Mouse (Mus musculus) limb, embryonic 12.5 days (tissue): ENCODE measurements around the gene Trpm3. TPM values are rescaled to one million over a fixed set of nuclear protein-coding genes. Genes with fewer than 3 reads are reported as not detected.

Source experiments
- ATAC-seq: fragments of 200-750 bp; cut with Nextera tagmentation; 2 replicates; pipeline ENCODE4 v1.8.0; 2017; ENCODE audit warnings: low read depth, moderate TSS enrichment; ENCODE audit not compliant: insufficient number of reproducible peaks, insufficient read depth, low FRiP score, low TSS enrichment
- H3K27ac ChIP-seq: fragments of 300-500 bp; sonication (generic); 2 replicates; pipeline ENCODE4 v1.5.1; 2016; ENCODE audit warnings: mild to moderate bottlenecking, moderate library complexity
- H3K27me3 ChIP-seq: fragments of 300-500 bp; sonication (generic); 2 replicates; pipeline ENCODE4 v1.6.1; 2016; ENCODE audit warnings: mild to moderate bottlenecking, moderate library complexity
- H3K36me3 ChIP-seq: fragments of 300-500 bp; sonication (generic); 2 replicates; pipeline ENCODE4 v1.6.1; 2016; ENCODE audit warnings: mild to moderate bottlenecking, moderate library complexity
- H3K4me1 ChIP-seq: fragments of 300-500 bp; sonication (generic); replicated peaks from 2 replicates; pipeline ENCODE4 v1.6.1; 2016
- H3K4me2 ChIP-seq: fragments of 300-500 bp; sonication (generic); 2 replicates; pipeline ENCODE4 v1.6.1; 2016; ENCODE audit warnings: mild to moderate bottlenecking, moderate library complexity
- H3K4me3 ChIP-seq: fragments of 300-500 bp; sonication (generic); replicated peaks from 2 replicates; pipeline ENCODE4 v1.5.1; 2016; ENCODE audit warnings: mild to moderate bottlenecking
- H3K9ac ChIP-seq: fragments of 300-500 bp; sonication (generic); replicated peaks from 2 replicates; pipeline ENCODE4 v1.6.1; 2016; ENCODE audit warnings: mild to moderate bottlenecking, moderate library complexity
- H3K9me3 ChIP-seq: fragments of 300-500 bp; sonication (generic); 2 replicates; pipeline ENCODE4 v1.6.1; 2016; ENCODE audit warnings: mild to moderate bottlenecking, moderate library complexity
- WGBS: fragments of 180-500 bp; shearing (Covaris S2); methylation state at CpG from one replicate; pipeline ENCODE4 v1.1.7; 2016; 5-methylcytosine and 5-hydroxymethylcytosine counted together
- polyA plus RNA-seq: library from polyadenylated mRNA; unstranded; fragments of >200 nt; fragmentation: Nextera tagmentation; extraction: Ambion mirVana; gene quantifications from 2 replicates; pipeline ENCODE4 v1.2.1, GENCODE M21; 2016

Trpm3 gene
- polyA plus RNA-seq, 1 experiment from 2014 or later: 6.1 TPM

DNA sequence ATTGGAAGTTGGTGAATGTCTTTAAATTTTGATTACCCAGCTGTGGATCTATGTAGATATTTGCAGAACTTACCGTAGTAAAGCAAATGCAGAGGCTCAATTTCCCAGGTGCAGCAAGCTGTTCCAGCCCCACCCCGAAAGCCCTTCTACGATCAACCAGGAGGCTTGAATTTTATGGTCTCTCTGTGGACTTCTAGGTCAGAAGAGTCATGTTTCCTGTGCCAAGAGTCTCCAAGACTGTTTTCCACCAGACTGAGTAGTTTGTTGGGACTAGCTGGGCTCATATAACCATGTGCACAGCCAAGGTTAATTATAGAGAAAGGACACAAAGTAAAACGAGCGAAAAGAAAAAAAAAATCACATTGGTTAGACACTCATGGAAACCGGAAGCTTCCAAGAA, 364.6 kb downstream of the Trpm3 start:
- Histone ChIP-seq H3K4me2 (0 out of 2 replicates have a peak overlapping the region, but pooled peaks have one; percentile 4), H3K36me3 (no peaks in the 10 kb centered on the region), H3K9ac (no peak overlapping the region), H3K9me3 (no peaks in the 10 kb centered on the region), H3K4me1 (peaks cover 4% of the 10 kb centered on the region; the same call in 1 of the 2 replicates), H3K27me3 (no peaks in the 10 kb centered on the region), H3K27ac (no peak overlapping the region), H3K4me3 (no peak overlapping the region)
- no peak for ATAC-seq
- WGBS: 46% methylated on average over 6 of the region's 6 CpGs

DNA sequence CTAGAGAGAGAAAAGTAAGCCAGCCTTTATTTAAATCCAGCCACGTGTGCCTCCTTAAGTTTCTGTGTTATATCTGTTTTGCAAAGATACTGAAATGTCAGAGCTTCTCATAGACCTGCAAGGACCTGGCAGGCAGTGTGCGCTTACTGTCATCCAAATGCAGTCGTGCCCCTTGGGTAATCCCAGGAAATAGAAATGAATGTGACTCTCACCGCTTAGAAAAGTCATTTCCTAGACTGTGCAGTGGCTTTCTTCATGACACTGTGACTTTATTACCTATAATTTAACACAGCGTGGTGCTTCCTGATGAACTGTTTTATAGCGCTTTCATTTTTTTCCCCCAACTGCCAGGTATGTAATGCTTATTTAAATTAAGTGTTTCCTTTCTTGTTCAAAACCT, 379.7 kb downstream of the Trpm3 start:
- H3K9me3 ChIP-seq: no peaks in the 10 kb centered on the region
- H3K9ac ChIP-seq: no peak overlapping the region
- H3K4me1 ChIP-seq: peaks cover 4% of the 10 kb centered on the region; the same call in 1 of the 2 replicates
- H3K4me2 ChIP-seq: no peak overlapping the region
- no peak overlapping the region for H3K4me3 ChIP-seq
- no peaks in the 10 kb centered on the region for H3K36me3 ChIP-seq
- no peak for ATAC-seq
- no peak overlapping the region for H3K27ac ChIP-seq
- H3K27me3 ChIP-seq: no peaks in the 10 kb centered on the region
- WGBS: 21% methylated on average over 6 of the region's 6 CpGs

DNA sequence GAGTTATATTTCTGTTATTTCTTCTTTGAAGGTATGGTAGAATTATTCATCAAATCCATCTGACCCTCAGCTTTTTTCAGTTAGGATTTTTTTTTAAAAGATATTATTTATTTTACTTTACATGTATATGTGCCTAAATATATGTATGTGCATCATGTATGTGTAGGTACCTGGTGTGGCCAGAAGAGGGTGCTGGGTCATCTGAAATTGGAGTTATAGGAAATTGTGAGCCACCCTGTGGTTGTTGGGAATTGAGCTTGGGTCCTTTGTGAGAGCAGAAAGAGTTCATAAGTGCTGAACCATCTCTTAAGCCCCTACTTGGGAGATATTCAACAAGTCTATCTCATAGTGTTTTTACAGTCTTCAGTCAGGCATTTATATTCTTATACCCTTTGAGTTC, 389.1 kb downstream of the Trpm3 start:
- H3K9ac ChIP-seq: no peak overlapping the region
- H3K27ac ChIP-seq: no peak overlapping the region
- H3K4me3 ChIP-seq: no peak overlapping the region
- H3K27me3 ChIP-seq: no peaks in the 10 kb centered on the region
- no peaks in the 10 kb centered on the region for H3K4me1 ChIP-seq
- 0 out of 2 replicates have a peak, but pooled peaks cover 3% of the 10 kb centered on the region for H3K9me3 ChIP-seq
- no peak for ATAC-seq
- no peak overlapping the region for H3K4me2 ChIP-seq
- no peaks in the 10 kb centered on the region for H3K36me3 ChIP-seq

DNA sequence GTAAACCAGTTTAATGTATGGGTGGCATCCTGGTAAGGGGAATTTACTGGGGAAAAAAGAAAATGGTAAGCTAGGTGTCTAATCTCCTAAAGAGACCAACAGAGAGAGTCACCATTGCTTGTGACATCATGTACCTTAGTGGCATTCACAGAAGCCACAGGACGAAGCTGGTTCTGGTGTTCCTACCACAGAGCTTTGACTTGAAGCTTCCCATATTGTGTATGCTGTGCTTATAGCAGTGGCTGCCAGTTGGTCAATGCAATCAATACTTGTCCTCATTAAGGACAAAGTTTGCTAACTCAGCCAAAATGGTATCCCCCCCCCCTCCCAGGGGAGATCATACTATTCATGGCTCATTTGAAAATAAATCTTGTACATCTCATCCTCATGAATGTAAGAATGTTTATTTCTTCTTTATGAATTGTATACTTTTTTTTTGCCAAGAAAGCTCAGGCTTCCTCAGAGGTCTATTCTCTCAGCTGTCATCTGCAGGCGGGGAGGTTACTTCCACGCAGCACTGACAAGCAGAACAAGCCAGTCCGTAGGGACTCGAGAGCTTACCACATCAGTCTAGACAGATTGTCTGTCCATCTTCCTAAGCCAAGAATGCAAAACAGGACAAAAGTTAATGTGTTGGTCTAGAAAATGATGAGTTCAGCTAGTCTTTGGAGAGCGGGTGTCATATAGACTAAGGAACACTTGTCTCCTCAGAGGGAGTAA, 404.3 kb downstream of the Trpm3 start:
- Histone ChIP-seq H3K4me1 (no peaks in the 10 kb centered on the region), H3K4me2 (no peak overlapping the region), H3K36me3 (no peaks in the 10 kb centered on the region), H3K4me3 (no peak overlapping the region), H3K27ac (no peak overlapping the region), H3K27me3 (no peaks in the 10 kb centered on the region), H3K9me3 (no peaks in the 10 kb centered on the region), H3K9ac (no peak overlapping the region)
- 92% methylated on average over 6 of the region's 6 CpGs for WGBS
- ATAC-seq: no peak

DNA sequence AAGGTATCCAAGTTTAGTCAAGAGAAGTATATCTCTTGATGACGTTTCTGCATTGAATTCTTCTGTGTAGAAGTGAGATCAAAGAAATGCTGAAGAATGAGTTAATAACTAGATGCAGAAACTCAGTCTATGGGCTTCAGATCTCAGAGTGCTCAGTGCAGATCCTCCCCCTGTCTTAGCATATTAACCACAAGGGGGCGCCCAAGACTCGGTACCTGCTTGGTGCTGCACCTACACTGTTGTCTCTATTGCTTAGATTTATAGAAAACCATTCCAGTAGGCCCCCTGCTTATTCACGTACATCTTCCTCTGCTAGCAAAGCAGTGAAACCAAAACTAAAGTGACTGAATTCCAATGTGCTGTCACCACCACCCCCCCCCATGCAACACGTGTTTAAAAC, 413.3 kb downstream of the Trpm3 start:
- H3K9ac ChIP-seq: no peak overlapping the region
- ATAC-seq: no peak
- no peak overlapping the region for H3K27ac ChIP-seq
- H3K4me3 ChIP-seq: no peak overlapping the region
- no peak overlapping the region for H3K4me2 ChIP-seq
- WGBS: 26% methylated on average over 5 of the region's 5 CpGs
- peaks cover 3% of the 10 kb centered on the region; the same call in 1 of the 2 replicates for H3K27me3 ChIP-seq
- H3K4me1 ChIP-seq: peaks cover 7% of the 10 kb centered on the region; the same call in 1 of the 2 replicates
- H3K36me3 ChIP-seq: no peaks in the 10 kb centered on the region
- H3K9me3 ChIP-seq: no peaks in the 10 kb centered on the region

DNA sequence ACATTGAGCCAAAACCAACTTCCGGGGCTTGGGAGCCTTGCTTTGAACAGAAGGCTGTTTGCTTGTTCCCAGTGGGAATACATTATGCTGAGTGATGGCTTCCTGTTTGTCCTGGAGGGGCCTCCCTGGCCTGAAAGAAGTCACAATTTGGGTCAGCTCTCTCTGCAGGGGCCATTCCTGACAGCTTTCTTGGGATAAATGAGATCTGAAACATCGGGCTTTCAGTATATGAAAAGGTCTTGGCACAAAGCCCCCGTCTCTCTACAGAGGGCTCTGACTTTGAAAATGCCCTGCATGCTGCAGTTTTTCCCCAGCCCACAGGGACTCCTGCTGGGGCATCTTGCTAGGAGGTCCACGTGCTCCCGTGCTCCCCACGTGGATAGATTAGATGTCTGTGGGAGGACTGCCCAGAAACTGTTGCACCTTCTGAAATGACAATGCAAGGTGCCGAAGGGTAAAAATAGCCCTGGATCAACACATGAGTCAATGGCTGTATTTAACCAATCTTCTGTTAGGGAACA, 415.6 kb downstream of the Trpm3 start:
- peaks cover 7% of the 10 kb centered on the region; the same call in 1 of the 2 replicates for H3K4me1 ChIP-seq
- no peak overlapping the region for H3K4me3 ChIP-seq
- H3K27ac ChIP-seq: no peak overlapping the region
- H3K9ac ChIP-seq: no peak overlapping the region; the same call in 1 of the 2 replicates
- no peak for ATAC-seq
- H3K4me2 ChIP-seq: peak overlapping the region; percentile 18
- no peaks in the 10 kb centered on the region for H3K9me3 ChIP-seq
- peaks cover 3% of the 10 kb centered on the region; the same call in 1 of the 2 replicates for H3K27me3 ChIP-seq
- 12% methylated on average over 7 of the region's 7 CpGs for WGBS
- no peaks in the 10 kb centered on the region for H3K36me3 ChIP-seq

DNA sequence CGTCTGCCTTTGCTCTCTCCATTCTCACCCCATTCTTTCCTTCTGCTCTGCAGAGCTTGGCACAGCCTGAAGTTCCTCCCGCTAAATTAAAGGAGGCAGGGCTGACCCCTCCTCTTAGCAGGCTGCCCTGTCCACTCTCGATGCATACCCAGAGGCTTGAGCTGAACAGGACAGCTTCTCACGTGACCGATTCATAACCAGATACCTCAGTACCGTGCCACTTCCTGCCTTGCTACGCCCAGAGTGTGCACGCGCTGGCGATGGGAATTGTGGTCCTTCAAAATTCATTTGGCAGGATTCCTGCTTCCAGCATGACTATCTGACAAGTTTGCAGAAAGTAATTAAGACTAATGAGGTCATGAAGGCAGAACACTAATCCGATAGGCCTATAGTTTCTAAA, 433.6 kb downstream of the Trpm3 start:
- Histone ChIP-seq H3K27ac (no peak overlapping the region), H3K4me1 (no peaks in the 10 kb centered on the region), H3K9ac (no peak overlapping the region), H3K27me3 (no peaks in the 10 kb centered on the region), H3K9me3 (no peaks in the 10 kb centered on the region), H3K4me2 (no peak overlapping the region), H3K36me3 (no peaks in the 10 kb centered on the region), H3K4me3 (no peak overlapping the region)
- no peak for ATAC-seq
- WGBS: 67% methylated on average over 11 of the region's 11 CpGs

DNA sequence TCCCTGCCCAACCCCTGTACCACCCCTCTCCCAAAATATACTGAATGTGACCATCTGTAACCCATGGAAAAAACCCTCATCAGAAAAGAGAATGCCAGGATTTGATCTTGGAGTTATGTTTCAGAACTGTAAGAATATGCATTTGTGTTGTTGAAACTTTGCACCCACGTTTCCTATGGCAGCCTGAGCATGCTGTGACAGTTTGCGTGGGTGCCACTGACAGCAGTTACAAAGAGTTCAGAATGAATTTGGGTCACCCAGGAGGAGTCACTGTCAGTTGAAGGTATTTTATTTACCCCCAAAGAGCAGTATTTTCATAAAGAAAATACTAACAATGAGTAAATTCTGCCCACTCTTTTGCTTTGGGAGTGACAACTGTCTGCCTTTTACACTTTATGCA, 434.0 kb downstream of the Trpm3 start:
- no peaks in the 10 kb centered on the region for H3K36me3 ChIP-seq
- no peak overlapping the region for H3K4me3 ChIP-seq
- no peaks in the 10 kb centered on the region for H3K4me1 ChIP-seq
- H3K9me3 ChIP-seq: no peaks in the 10 kb centered on the region
- ATAC-seq: no peak
- H3K27me3 ChIP-seq: no peaks in the 10 kb centered on the region
- 89% methylated on average over 2 of the region's 2 CpGs for WGBS
- H3K4me2 ChIP-seq: no peak overlapping the region
- H3K27ac ChIP-seq: no peak overlapping the region
- H3K9ac ChIP-seq: no peak overlapping the region

DNA sequence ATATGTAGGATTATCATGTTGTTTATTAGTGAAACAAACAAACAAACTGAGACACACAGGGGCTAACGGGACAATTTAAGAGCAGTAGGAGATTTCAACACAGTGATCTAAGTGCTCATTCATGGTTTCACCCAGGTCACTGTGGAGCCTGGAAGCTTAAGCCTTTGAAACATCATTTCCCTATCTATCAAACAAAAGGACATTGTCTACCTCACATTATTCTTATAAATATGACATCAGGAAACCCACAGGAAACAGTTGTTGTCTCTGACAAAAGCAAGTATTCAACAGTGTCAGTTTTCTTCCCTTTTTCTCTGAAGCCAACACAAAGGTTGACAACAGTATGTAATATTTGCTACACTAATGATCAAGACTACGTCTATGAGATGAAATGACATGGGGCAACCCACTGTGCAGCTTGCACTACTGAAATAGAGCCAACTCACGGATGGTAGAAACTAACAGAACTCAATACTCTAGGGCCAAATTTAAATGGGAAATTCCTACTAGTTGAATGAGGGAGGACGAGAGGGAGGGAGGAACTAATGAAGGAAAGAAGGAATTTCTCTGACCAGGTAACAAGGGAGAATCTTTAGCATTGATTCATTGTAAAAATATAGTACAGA, 443.4 kb downstream of the Trpm3 start:
- H3K4me3 ChIP-seq: no peak overlapping the region
- no peak for ATAC-seq
- no peak overlapping the region for H3K9ac ChIP-seq
- no peak overlapping the region for H3K27ac ChIP-seq
- no peaks in the 10 kb centered on the region for H3K36me3 ChIP-seq
- no peaks in the 10 kb centered on the region for H3K9me3 ChIP-seq
- no peak overlapping the region for H3K4me2 ChIP-seq
- no peaks in the 10 kb centered on the region for H3K27me3 ChIP-seq
- 86% methylated on average over 4 of the region's 4 CpGs for WGBS
- H3K4me1 ChIP-seq: no peaks in the 10 kb centered on the region

DNA sequence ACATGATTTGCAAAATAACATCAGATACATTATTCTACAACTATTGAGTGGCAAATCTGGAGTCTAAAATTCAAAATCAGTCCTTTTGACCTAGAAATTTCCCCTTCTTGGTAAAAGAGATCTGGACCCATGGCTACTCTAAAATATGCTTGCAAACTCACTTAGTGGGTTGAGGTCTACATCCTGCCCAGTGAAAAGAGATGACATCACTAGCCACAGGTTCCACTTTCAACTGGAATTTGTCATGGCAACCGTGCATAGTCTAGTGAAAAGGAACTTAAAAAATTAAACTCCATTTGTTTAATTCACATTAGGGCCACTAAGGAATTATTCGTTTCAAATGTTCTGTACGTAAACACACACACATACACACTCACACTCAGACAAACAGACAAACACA, 455.6 kb downstream of the Trpm3 start:
- no peak for ATAC-seq
- Histone ChIP-seq H3K27me3 (no peaks in the 10 kb centered on the region), H3K27ac (no peak overlapping the region), H3K4me3 (no peak overlapping the region), H3K4me1 (peaks cover 25% of the 10 kb centered on the region), H3K9me3 (no peaks in the 10 kb centered on the region), H3K36me3 (no peaks in the 10 kb centered on the region), H3K9ac (no peak overlapping the region), H3K4me2 (no peak overlapping the region)
- WGBS: 88% methylated on average over 3 of the region's 3 CpGs

DNA sequence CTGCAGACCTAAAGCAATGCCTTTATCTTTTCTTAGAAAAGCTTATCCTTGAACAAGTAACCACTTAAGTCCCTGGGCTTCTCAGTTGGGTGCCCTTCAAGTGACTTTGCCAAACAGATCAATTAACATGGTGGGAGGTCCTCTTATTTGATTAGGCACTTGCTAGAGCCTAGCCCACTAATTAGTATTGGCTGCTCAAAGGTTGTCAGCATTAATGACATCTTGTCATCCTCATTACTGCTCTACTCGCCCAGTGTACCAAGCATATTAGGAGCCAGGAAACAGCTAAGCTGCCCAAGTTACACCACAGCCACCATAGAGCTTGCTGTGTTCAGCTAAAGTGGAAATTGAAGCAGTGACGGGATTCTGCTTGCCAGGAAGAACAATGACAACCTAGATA, 456.4 kb downstream of the Trpm3 start:
- Histone ChIP-seq H3K27me3 (no peaks in the 10 kb centered on the region), H3K27ac (no peak overlapping the region), H3K4me3 (no peak overlapping the region), H3K9ac (no peak overlapping the region), H3K4me2 (no peak overlapping the region), H3K9me3 (no peaks in the 10 kb centered on the region), H3K36me3 (no peaks in the 10 kb centered on the region), H3K4me1 (peaks cover 25% of the 10 kb centered on the region)
- WGBS: 56% methylated on average over 2 of the region's 2 CpGs
- no peak for ATAC-seq
